Mouse (Mus musculus) hindbrain, postnatal 0 days (tissue): ENCODE data around the gene Ifit3b. TPM values are rescaled to one million over a fixed set of nuclear protein-coding genes. Genes with fewer than 3 reads are reported as not detected.
"Not testable (repeated sequence)": the region's sequence is repeated elsewhere in the genome, so short reads cannot be mapped to it uniquely, and the experiment has no call there.

Source experiments
- ATAC-seq: fragments of 200-750 bp; cut with Nextera tagmentation; 2 replicates; pipeline ENCODE4 v1.8.0; 2017; ENCODE audit warnings: mild to moderate bottlenecking, moderate TSS enrichment, moderate library complexity
- DNase-seq: peaks from one replicate; pipeline ENCODE4 v3.0.0-alpha.2; 2015; ENCODE audit warnings: low spot score
- H3K27ac ChIP-seq: fragments of 300-500 bp; sonication (generic); 2 replicates; pipeline ENCODE4 v1.5.1; 2014; ENCODE audit warnings: mild to moderate bottlenecking
- H3K27me3 ChIP-seq: fragments of 300-500 bp; sonication (generic); 2 replicates; pipeline ENCODE4 v1.6.1; 2014; ENCODE audit warnings: low read length, mixed read lengths; ENCODE audit not compliant: insufficient read depth
- H3K36me3 ChIP-seq: fragments of 300-500 bp; sonication (generic); 2 replicates; pipeline ENCODE4 v1.6.1; 2014; ENCODE audit warnings: low read length, mixed read lengths; ENCODE audit not compliant: insufficient read depth
- H3K4me1 ChIP-seq: fragments of 300-500 bp; sonication (generic); 2 replicates; pipeline ENCODE4 v1.6.1; 2014; ENCODE audit warnings: antibody characterized with exemption, low read length, mixed read lengths; ENCODE audit not compliant: insufficient read depth
- H3K4me2 ChIP-seq: fragments of 300-500 bp; sonication (generic); 2 replicates; pipeline ENCODE4 v1.6.1; 2014; ENCODE audit warnings: low read depth, mild to moderate bottlenecking, low read length, moderate library complexity, mixed read lengths
- H3K4me3 ChIP-seq: fragments of 300-500 bp; sonication (generic); 2 replicates; pipeline ENCODE4 v1.5.1; 2014; ENCODE audit warnings: low read length
- H3K9ac ChIP-seq: fragments of 300-500 bp; sonication (generic); replicated peaks from 2 replicates; pipeline ENCODE4 v1.6.1; 2014; ENCODE audit warnings: mild to moderate bottlenecking, low read length, moderate library complexity, mixed read lengths
- H3K9me3 ChIP-seq: fragments of 300-500 bp; sonication (generic); 2 replicates; pipeline ENCODE4 v1.6.1; 2016; ENCODE audit warnings: low read length, mixed read lengths
- CTCF ChIP-seq: IDR thresholded peaks from 2 replicates; pipeline ENCODE4 v1.5.1; 2016; ENCODE audit warnings: antibody characterized with exemption, control low read depth, low read depth
- WGBS: fragments of 180-500 bp; shearing (Covaris S2); extraction: QIAGEN DNeasy Blood & Tissue Kit; methylation state at CpG from one replicate; pipeline ENCODE4 v1.1.7; 2014; 5-methylcytosine and 5-hydroxymethylcytosine counted together
- polyA plus RNA-seq: library from polyadenylated mRNA; unstranded; fragments of >200 nt; fragmentation: Nextera tagmentation; extraction: Ambion mirVana; gene quantifications from 2 replicates; pipeline ENCODE4 v1.2.1, GENCODE M21; 2015
- total RNA-seq: library from RNA; depleted of rRNA; stranded (reverse); fragments of >200 nt; gene quantifications from 2 replicates; pipeline ENCODE4 v1.2.3, GENCODE M21; 2014

Ifit3b gene
- total and polyA plus RNA-seq, 2 experiments from 2014 or later = 0.21 to 0.99 TPM

- Histone ChIP-seq H3K36me3 (no peaks in the 10 kb centered on the region), H3K9ac (no peak overlapping the region), H3K9me3 (no peaks in the 10 kb centered on the region), H3K4me3 (no peak overlapping the region), H3K4me1 (no peaks in the 10 kb centered on the region), H3K4me2 (no peak overlapping the region), H3K27me3 (no peaks in the 10 kb centered on the region), H3K27ac (no peak overlapping the region)
- TF ChIP-seq CTCF = peak; percentile 45
- ATAC-seq = no peak
- no peak for DNase-seq
These were observed 18.8 kb upstream of the Ifit3b start for GRCm38 (mm10) chr19:34588959-34589358.

DNA sequence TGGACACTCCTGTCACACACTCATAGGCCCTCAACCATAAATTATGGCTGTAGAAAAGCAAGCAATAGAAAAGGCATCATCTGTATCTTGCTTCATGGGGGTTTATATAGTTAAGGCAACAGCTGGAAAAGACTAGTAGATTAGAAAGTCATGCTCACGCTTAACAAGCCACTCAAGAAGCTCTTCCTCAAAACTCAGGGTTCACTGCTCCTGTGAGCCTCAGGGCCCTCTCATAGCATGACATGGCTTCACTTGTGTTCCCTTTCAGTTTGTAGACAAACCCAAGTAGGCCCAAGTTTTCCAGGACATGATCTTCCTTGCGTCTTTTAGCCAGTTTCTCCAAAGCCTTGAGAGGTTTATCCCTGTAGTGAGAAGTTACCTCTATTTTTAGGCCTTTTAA lies 14.3 kb upstream of the Ifit3b start:
- no peak overlapping the region for H3K9ac ChIP-seq
- no peak overlapping the region for H3K27ac ChIP-seq
- ATAC-seq (no peak), DNase-seq (no peak)
- H3K4me2 ChIP-seq = no peak overlapping the region
- no peak overlapping the region for H3K4me3 ChIP-seq
- WGBS = 94% methylated on average over 2 of the region's 2 CpGs
- 0 out of 2 replicates have a peak, but pooled peaks cover 3% of the 10 kb centered on the region for H3K4me1 ChIP-seq
- no peak for TF ChIP-seq CTCF
- no peaks in the 10 kb centered on the region for H3K36me3 ChIP-seq
- H3K27me3 ChIP-seq = no peaks in the 10 kb centered on the region
- H3K9me3 ChIP-seq = no peaks in the 10 kb centered on the region

DNA sequence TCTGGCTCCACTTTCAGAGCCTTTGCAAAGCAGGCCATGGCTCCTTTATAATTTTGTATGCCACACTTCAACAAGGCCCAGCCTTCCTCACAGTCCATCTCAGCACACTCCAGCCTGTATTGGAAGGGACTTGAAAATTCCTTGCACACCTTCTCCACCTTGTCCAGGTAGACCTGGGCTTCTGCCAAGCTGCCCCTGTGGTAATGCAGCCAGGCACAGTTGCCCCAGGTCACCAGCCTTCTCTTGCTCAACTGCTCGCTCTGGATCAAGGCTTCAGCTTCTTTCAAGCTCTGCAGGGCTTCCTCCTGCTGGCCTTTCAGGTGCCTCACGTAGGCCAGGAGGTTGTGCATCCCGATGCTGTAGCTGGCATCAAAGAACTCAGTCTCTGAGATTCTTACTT lies 13.2 kb upstream of the Ifit3b start:
- not testable (repeated sequence) for DNase-seq

DNA sequence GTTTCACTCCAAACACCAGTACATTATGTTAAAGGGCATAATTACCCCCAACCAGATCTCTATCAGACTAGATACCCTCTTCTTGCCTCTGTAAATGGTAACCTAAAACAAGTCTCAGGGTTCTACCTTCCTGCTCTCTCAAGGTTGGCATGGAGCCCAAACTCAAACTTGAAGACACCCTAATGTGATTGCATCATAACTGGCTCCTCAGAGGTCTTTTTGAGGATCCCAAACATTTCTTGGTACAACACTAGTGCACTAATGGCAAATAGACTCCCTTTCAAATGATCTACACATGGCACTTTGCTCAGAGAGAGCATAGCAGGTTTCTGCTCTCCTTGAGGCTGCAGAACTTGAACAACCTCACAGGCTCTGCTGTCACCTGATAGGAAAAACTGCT lies 11.0 kb upstream of the Ifit3b start:
- no peak overlapping the region for H3K9ac ChIP-seq
- no peak for ATAC-seq
- H3K4me3 ChIP-seq = no peak overlapping the region
- TF ChIP-seq CTCF = no peak
- no peak overlapping the region for H3K27ac ChIP-seq
- 0 out of 2 replicates have a peak, but pooled peaks cover 4% of the 10 kb centered on the region for H3K4me1 ChIP-seq
- H3K9me3 ChIP-seq = no peaks in the 10 kb centered on the region
- DNase-seq = no peak
- H3K27me3 ChIP-seq = no peaks in the 10 kb centered on the region
- H3K4me2 ChIP-seq = no peak overlapping the region
- H3K36me3 ChIP-seq = no peaks in the 10 kb centered on the region

More for the DNA sequence above, 13.2 kb upstream of the Ifit3b start:
- not testable (repeated sequence) for H3K9ac ChIP-seq, H3K27me3 ChIP-seq, H3K36me3 ChIP-seq, H3K4me1 ChIP-seq, H3K4me3 ChIP-seq, H3K9me3 ChIP-seq, H3K4me2 ChIP-seq, H3K27ac ChIP-seq, ATAC-seq
- 83% methylated on average over 3 of the region's 3 CpGs for WGBS

DNA sequence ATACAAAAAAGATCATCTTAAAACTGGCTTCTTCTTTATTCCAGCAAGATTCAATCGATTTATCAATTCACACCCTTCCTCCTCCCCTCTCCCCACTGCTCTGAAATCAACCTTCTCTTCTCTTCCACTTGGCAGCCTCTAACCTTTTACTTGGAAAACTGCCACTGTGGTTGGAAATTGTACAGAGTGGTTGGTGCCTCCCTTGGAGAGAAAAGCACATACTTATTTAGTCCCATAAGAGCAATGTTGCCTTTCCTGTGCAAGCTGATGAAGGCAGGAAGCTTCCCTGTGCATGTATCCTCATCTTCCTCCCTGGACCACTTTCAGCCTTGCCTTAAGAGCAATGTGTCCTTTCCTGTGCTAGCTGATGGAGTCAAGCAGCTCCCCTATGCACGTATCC lies 9.4 kb upstream of the Ifit3b start:
- WGBS = 62% methylated on average over 2 of the region's 2 CpGs
- Histone ChIP-seq H3K4me2 (no peak overlapping the region), H3K36me3 (no peaks in the 10 kb centered on the region), H3K27me3 (no peaks in the 10 kb centered on the region), H3K4me3 (no peak overlapping the region), H3K27ac (no peak overlapping the region), H3K9ac (no peak overlapping the region), H3K9me3 (no peaks in the 10 kb centered on the region), H3K4me1 (0 out of 2 replicates have a peak, but pooled peaks cover 4% of the 10 kb centered on the region)
- DNase-seq (peak; percentile 58), ATAC-seq (no peak)
- TF ChIP-seq CTCF = no peak

DNA sequence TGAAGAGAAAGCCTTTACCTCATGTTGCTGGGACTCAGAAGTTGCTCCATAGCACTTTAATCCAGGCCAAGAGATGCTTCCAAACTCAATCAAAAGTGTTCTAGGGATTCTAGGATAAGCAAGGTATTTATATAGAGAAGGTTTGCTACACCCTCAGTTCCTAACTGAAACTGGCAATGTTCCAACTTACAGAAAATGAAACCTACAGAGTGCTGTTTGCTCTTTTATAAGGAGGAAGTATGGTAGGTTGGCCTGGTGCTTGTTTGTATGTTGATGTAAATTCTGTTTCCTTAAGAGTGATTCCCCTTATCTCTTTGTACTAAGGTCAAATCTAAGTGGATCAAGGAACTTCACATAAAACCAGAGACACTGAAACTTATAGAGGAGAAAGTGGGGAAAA lies 8.5 kb upstream of the Ifit3b start:
- H3K4me3 ChIP-seq, DNase-seq, ATAC-seq, H3K4me2 ChIP-seq, H3K4me1 ChIP-seq, H3K27ac ChIP-seq, H3K36me3 ChIP-seq, H3K9me3 ChIP-seq, H3K9ac ChIP-seq, H3K27me3 ChIP-seq: not testable (repeated sequence)

GRCm38 (mm10) chr19:34601888-34602287 lies 5.9 kb upstream of the Ifit3b start, which contains the start of gene Ifit1bl1:
TSS of gene Ifit1bl1 (minus strand) at chr19:34601956.
- not testable (repeated sequence) for H3K4me1 ChIP-seq, H3K27me3 ChIP-seq, H3K36me3 ChIP-seq, DNase-seq, H3K27ac ChIP-seq, H3K9ac ChIP-seq, ATAC-seq, H3K9me3 ChIP-seq, H3K4me2 ChIP-seq, H3K4me3 ChIP-seq
- WGBS = 40% methylated on average over 1 of the region's 1 CpGs
